Mouse (Mus musculus) MEL (cell line): ENCODE measurements around the gene Sema3f. TPM values are rescaled to one million over a fixed set of nuclear protein-coding genes. Genes with fewer than 3 reads are reported as not detected.

Experiments
- DNase-seq: peaks from one replicate; pipeline ENCODE4 v3.0.0; 2011; ENCODE audit warnings: low read depth, low spot score
- H3K27ac ChIP-seq: 2 replicates; pipeline ENCODE4 v1.5.1; 2012; ENCODE audit warnings: low read depth, mild to moderate bottlenecking, control low read depth, low read length, moderate library complexity; ENCODE audit not compliant: control insufficient read depth
- H3K27me3 ChIP-seq, 2 experiments: fragments of 150-350 bp in 1 of 2; sonication (generic) in 1 of 2; 2 replicates each; pipeline ENCODE4 v1.6.1; 2012; ENCODE audit warnings: low read length in 2 of 2, mild to moderate bottlenecking in 2 of 2, improper control_type of control experiment in 1 of 2, moderate library complexity in 1 of 2; ENCODE audit not compliant: insufficient read depth in 2 of 2, control insufficient read depth in 1 of 2
- H3K36me3 ChIP-seq, 2 experiments: 2 replicates each; pipeline ENCODE4 v1.6.1; 2012 to 2014; ENCODE audit warnings: low read length in 2 of 2, improper control_type of control experiment in 1 of 2, inconsistent platforms in 1 of 2, mild to moderate bottlenecking in 1 of 2; ENCODE audit not compliant: insufficient read depth in 2 of 2, control insufficient read depth in 1 of 2
- H3K4me1 ChIP-seq, 2 experiments: fragments of 150-350 bp in 1 of 2; sonication (generic) in 1 of 2; 2 replicates each; pipeline ENCODE4 v1.6.1; 2012; ENCODE audit warnings: low read length in 2 of 2, improper control_type of control experiment in 1 of 2, mild to moderate bottlenecking in 1 of 2; ENCODE audit not compliant: insufficient read depth in 2 of 2, control insufficient read depth in 1 of 2
- H3K4me3 ChIP-seq, 2 experiments: fragments of 150-350 bp in 1 of 2; sonication (generic) in 1 of 2; 2 replicates each; pipeline ENCODE4 v1.5.1; 2012; ENCODE audit warnings: low read depth in 2 of 2, low read length in 2 of 2, mild to moderate bottlenecking in 2 of 2, moderate library complexity in 2 of 2, control low read depth in 1 of 2, improper control_type of control experiment in 1 of 2; ENCODE audit not compliant: control insufficient read depth in 1 of 2, insufficient read depth in 1 of 2
- H3K79me2 ChIP-seq: 2 replicates; pipeline ENCODE4 v1.6.1; 2012; ENCODE audit warnings: mild to moderate bottlenecking, low read length, moderate library complexity; ENCODE audit not compliant: control insufficient read depth, poor library complexity, insufficient read depth
- H3K9ac ChIP-seq: 2 replicates; pipeline ENCODE4 v1.6.1; 2012; ENCODE audit warnings: low read depth, mild to moderate bottlenecking, control low read depth, low read length, moderate library complexity; ENCODE audit not compliant: control insufficient read depth, poor library complexity, severe bottlenecking
- H3K9me3 ChIP-seq: fragments of 150-350 bp; sonication (generic); replicated peaks from 2 replicates; pipeline ENCODE4 v1.6.1; 2012; ENCODE audit warnings: mild to moderate bottlenecking, low read length, improper control_type of control experiment, moderate library complexity; ENCODE audit not compliant: insufficient read depth
- BHLHE40 ChIP-seq: IDR thresholded peaks from 2 replicates; pipeline ENCODE4 v1.6.1; 2012; ENCODE audit warnings: low read depth, mild to moderate bottlenecking, inconsistent platforms, low read length, improper control_type of control experiment, borderline replicate concordance
- CHD1 ChIP-seq: IDR thresholded peaks from 2 replicates; pipeline ENCODE4 v1.6.1; 2012; ENCODE audit warnings: low read depth, mild to moderate bottlenecking, inconsistent platforms, low read length, improper control_type of control experiment
- CTCF ChIP-seq, 3 experiments: IDR thresholded peaks in 2 of 3; conservative IDR thresholded peaks in 1 of 3; 2 replicates each; pipeline ENCODE4 v1.5.1; 2011 to 2012; ENCODE audit warnings: low read length in 3 of 3, low read depth in 2 of 3, mild to moderate bottlenecking in 2 of 3, improper control_type of control experiment in 1 of 3, inconsistent platforms in 1 of 3, mixed read lengths in 1 of 3, moderate library complexity in 1 of 3; ENCODE audit not compliant: control insufficient read depth in 1 of 3, insufficient read depth in 1 of 3, poor library complexity in 1 of 3, severe bottlenecking in 1 of 3
- EP300 ChIP-seq, 2 experiments: IDR thresholded peaks; 2 replicates each; pipeline ENCODE4 v1.6.1; 2011; ENCODE audit warnings: improper control_type of control experiment in 2 of 2, low read length in 2 of 2, low read depth in 1 of 2, mild to moderate bottlenecking in 1 of 2
- ETS1 ChIP-seq: IDR thresholded peaks from 2 replicates; pipeline ENCODE4 v1.6.1; 2012; ENCODE audit warnings: low read depth, mild to moderate bottlenecking, inconsistent platforms, low read length, improper control_type of control experiment, moderate library complexity
- GABPA ChIP-seq: IDR thresholded peaks from 2 replicates; pipeline ENCODE4 v1.6.1; 2012; ENCODE audit warnings: low read depth, mild to moderate bottlenecking, inconsistent platforms, low read length, improper control_type of control experiment, moderate library complexity
- GATA1 ChIP-seq: IDR thresholded peaks from 2 replicates; pipeline ENCODE4 v1.6.1; 2011; ENCODE audit warnings: low read depth, low read length, improper control_type of control experiment
- MAFK ChIP-seq: IDR thresholded peaks from 2 replicates; pipeline ENCODE4 v1.6.1; 2011; ENCODE audit warnings: low read depth, mild to moderate bottlenecking, low read length, improper control_type of control experiment, borderline replicate concordance
- MAX ChIP-seq: IDR thresholded peaks from 2 replicates; pipeline ENCODE4 v1.6.1; 2011; ENCODE audit warnings: low read length, improper control_type of control experiment
- MEF2A ChIP-seq: IDR thresholded peaks from 2 replicates; pipeline ENCODE4 v1.6.1; 2014; ENCODE audit warnings: low read depth, mild to moderate bottlenecking, inconsistent platforms, low read length, improper control_type of control experiment; ENCODE audit not compliant: poor library complexity, insufficient replicate concordance, severe bottlenecking; ENCODE audit errors: extremely low read depth
- MYB ChIP-seq: IDR thresholded peaks from 2 replicates; pipeline ENCODE4 v1.6.1; 2011; ENCODE audit warnings: mild to moderate bottlenecking, low read depth, low read length, improper control_type of control experiment
- NELFE ChIP-seq: IDR thresholded peaks from 2 replicates; pipeline ENCODE4 v1.6.1; 2011; ENCODE audit warnings: low read depth, low read length, improper control_type of control experiment
- NRF1 ChIP-seq: IDR thresholded peaks from 2 replicates; pipeline ENCODE4 v1.6.1; 2014; ENCODE audit warnings: low read depth, mild to moderate bottlenecking, inconsistent platforms, low read length, improper control_type of control experiment, moderate library complexity; ENCODE audit not compliant: poor library complexity, insufficient read depth, severe bottlenecking
- POLR2A ChIP-seq, 2 experiments: IDR thresholded peaks; 2 replicates each; pipeline ENCODE4 v1.6.1; 2011 to 2012; ENCODE audit warnings: low read length in 2 of 2, mild to moderate bottlenecking in 2 of 2, control low read depth in 1 of 2, improper control_type of control experiment in 1 of 2, low read depth in 1 of 2, moderate library complexity in 1 of 2; ENCODE audit not compliant: control insufficient read depth in 1 of 2, insufficient read depth in 1 of 2, poor library complexity in 1 of 2
- POLR2AphosphoS2 ChIP-seq: IDR thresholded peaks from 2 replicates; pipeline ENCODE4 v1.6.1; 2011; ENCODE audit warnings: low read length, improper control_type of control experiment
- POLR2AphosphoS5 ChIP-seq: IDR thresholded peaks from 2 replicates; pipeline ENCODE4 v1.6.1; 2012; ENCODE audit warnings: low read depth, borderline replicate concordance, mild to moderate bottlenecking, inconsistent platforms, low read length, moderate library complexity, mixed read lengths
- RAD21 ChIP-seq: IDR thresholded peaks from 2 replicates; pipeline ENCODE4 v1.6.1; 2011; ENCODE audit warnings: mild to moderate bottlenecking, low read depth, low read length, improper control_type of control experiment
- TAL1 ChIP-seq: IDR thresholded peaks from 2 replicates; pipeline ENCODE4 v1.6.1; 2012; ENCODE audit warnings: mild to moderate bottlenecking, inconsistent platforms, low read length, moderate library complexity, mixed read lengths
- TBP ChIP-seq: IDR thresholded peaks from 2 replicates; pipeline ENCODE4 v1.8.0; 2011; ENCODE audit warnings: low read depth, low read length, improper control_type of control experiment
- TCF12 ChIP-seq: IDR thresholded peaks from 2 replicates; pipeline ENCODE4 v1.6.1; 2014; ENCODE audit warnings: low read depth, mild to moderate bottlenecking, inconsistent platforms, low read length, improper control_type of control experiment, moderate library complexity
- USF2 ChIP-seq, 2 experiments: IDR thresholded peaks; 2 replicates each; pipeline ENCODE4 v1.6.1; 2011 to 2012; ENCODE audit warnings: improper control_type of control experiment in 2 of 2, low read length in 2 of 2, borderline replicate concordance in 1 of 2, inconsistent platforms in 1 of 2, low read depth in 1 of 2, mild to moderate bottlenecking in 1 of 2; ENCODE audit not compliant: insufficient read depth in 1 of 2
- ZC3H11A ChIP-seq: IDR thresholded peaks from 2 replicates; pipeline ENCODE4 v1.6.1; 2012; ENCODE audit warnings: low read depth, mild to moderate bottlenecking, inconsistent platforms, low read length, improper control_type of control experiment
- polyA plus RNA-seq, 2 experiments: library from polyadenylated mRNA; stranded (reverse) in 1 of 2; unstranded in 1 of 2; fragments of >175 nt in 1 of 2; fragments of >200 nt in 1 of 2; gene quantifications; 2 replicates each; pipeline versions ENCODE4 v1.2.1 to v1.2.4; 2012; ENCODE audit warnings: low replicate concordance in 2 of 2, low read depth in 1 of 2; ENCODE audit not compliant: insufficient read length in 2 of 2, insufficient read depth in 1 of 2, missing spikeins in 1 of 2
- total RNA-seq: library from RNA; depleted of rRNA; stranded (reverse); fragments of 300-350 nt; gene quantifications from 2 replicates; pipeline ENCODE4 v1.2.3, GENCODE M21; 2012

The Sema3f gene
- total and polyA plus RNA-seq, 3 experiments, result not detected

GRCm38 (mm10) chr9:107709096-107709696, 1.1 kb downstream of the Sema3f start:
- H3K9ac ChIP-seq, result no peak overlapping the region; the same call in 1 of the 2 replicates
- H3K79me2 ChIP-seq, result no peaks in the 10 kb centered on the region
- H3K9me3 ChIP-seq, result no peaks in the 10 kb centered on the region
- no peaks in the 10 kb centered on the region for H3K36me3 ChIP-seq
- H3K4me1 ChIP-seq, result peaks cover 0 to 3% of the 10 kb centered on the region in 2 experiments; a peak in 1 of 4 replicates
- peak overlapping the region in 1 of 2 experiments; percentile 30; a peak in 2 of 4 replicates for H3K4me3 ChIP-seq
- no peak for TF ChIP-seq ZC3H11A
- no peak for TF ChIP-seq RAD21
- TF ChIP-seq USF2 (IDR thresholded peaks at IDR 0.05; ENCODE audit: borderline replicate concordance in 1 of 2, insufficient read depth in 1 of 2, low read depth in 1 of 2, low read length in 2 of 2), result no peak
- no peak for TF ChIP-seq ETS1
- no peak for TF ChIP-seq MAFK
- TF ChIP-seq NELFE, result no peak
- no peak for TF ChIP-seq MAX
- TF ChIP-seq POLR2AphosphoS2, result no peak
- no peak for TF ChIP-seq NRF1
- no peak for TF ChIP-seq CTCF (IDR thresholded peaks at IDR 0.05 in 2 of 3, conservative IDR thresholded peaks at IDR 0.05 in 1 of 3; ENCODE audit: control insufficient read depth in 1 of 3, insufficient read depth in 1 of 3, low read depth in 2 of 3, low read length in 3 of 3, poor library complexity in 1 of 3, severe bottlenecking in 1 of 3)
- TF ChIP-seq MYB, result no peak
- TF ChIP-seq TBP, result no peak
- no peak for TF ChIP-seq MEF2A
- H3K27me3 ChIP-seq, result no peaks in the 10 kb centered on the region; a peak in 2 of 4 replicates
- H3K27ac ChIP-seq, result no peak overlapping the region
- no peak for DNase-seq

DNA sequence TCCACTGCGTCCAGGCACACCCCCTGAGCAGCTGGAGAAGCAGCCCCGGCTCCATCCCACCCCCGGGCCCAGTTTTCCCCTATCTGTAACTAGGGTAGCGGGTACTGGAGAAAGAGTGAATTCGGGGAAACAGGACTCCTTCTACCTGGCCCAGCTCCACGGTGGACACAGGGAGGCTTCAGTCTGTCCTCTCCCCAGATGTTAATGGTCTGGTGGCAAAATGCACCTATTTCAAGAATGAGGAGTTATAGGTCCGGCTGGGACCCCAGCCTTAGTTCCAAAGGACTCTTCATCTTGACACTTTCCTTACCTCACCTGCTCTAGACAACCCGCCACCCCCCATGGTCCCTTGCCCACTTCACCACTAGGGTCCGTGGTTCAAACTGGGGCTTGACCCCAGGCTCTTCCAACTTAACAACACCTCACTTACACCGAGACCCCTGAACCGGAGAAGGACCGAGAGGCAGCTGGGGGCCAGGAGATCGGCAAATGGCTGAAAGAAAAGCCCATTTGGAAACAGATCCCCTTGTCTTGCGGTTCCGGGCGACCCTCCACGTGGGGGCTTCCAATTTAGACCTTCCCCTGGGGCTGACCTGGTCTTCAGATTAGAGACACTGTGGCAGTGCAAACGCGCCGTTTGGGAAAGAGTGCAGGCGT, 1.7 kb downstream of the Sema3f start:
- H3K36me3 ChIP-seq, result no peaks in the 10 kb centered on the region
- no peaks in the 10 kb centered on the region for H3K9me3 ChIP-seq
- TF ChIP-seq GABPA (no peak), GATA1 (no peak), NELFE (no peak), CHD1 (no peak), TAL1 (no peak), ZC3H11A (no peak), MEF2A (no peak), TBP (no peak), MAFK (no peak), CTCF (IDR thresholded peaks at IDR 0.05 in 2 of 3, conservative IDR thresholded peaks at IDR 0.05 in 1 of 3; ENCODE audit: control insufficient read depth in 1 of 3, insufficient read depth in 1 of 3, low read depth in 2 of 3, low read length in 3 of 3, poor library complexity in 1 of 3, severe bottlenecking in 1 of 3) (no peak), POLR2AphosphoS5 (no peak), TCF12 (no peak), ETS1 (no peak), BHLHE40 (no peak), POLR2A (IDR thresholded peaks at IDR 0.05; ENCODE audit: control insufficient read depth in 1 of 2, insufficient read depth in 1 of 2, low read depth in 1 of 2, low read length in 2 of 2, poor library complexity in 1 of 2) (no peak), MAX (no peak), EP300 (IDR thresholded peaks at IDR 0.05; ENCODE audit: low read depth in 1 of 2, low read length in 2 of 2) (no peak)
- H3K4me1 ChIP-seq, result peaks cover 0 to under 1% of the 10 kb centered on the region in 2 experiments; a peak in 1 of 4 replicates
- H3K27me3 ChIP-seq, result no peaks in the 10 kb centered on the region; a peak in 2 of 4 replicates
- H3K27ac ChIP-seq, result no peak overlapping the region
- H3K9ac ChIP-seq, result no peak overlapping the region
- no peak for DNase-seq
- no peaks in the 10 kb centered on the region for H3K79me2 ChIP-seq
- no peak overlapping the region for H3K4me3 ChIP-seq
